Mouse (Mus musculus) liver, adult (tissue): ENCODE results near the gene Cbfa2t2.

ENCODE experiments used
- GATA4 ChIP-seq: IDR thresholded peaks from 2 replicates; pipeline ENCODE4 v1.6.1; 2014; ENCODE audit warnings: mild to moderate bottlenecking, low read length; ENCODE audit not compliant: insufficient replicate concordance

Cbfa2t2 gene

GRCm38 (mm10) chr2:154565562-154565961, 129.3 kb downstream of the Cbfa2t2 start:
- TF ChIP-seq GATA4: no peak

- no peak for TF ChIP-seq GATA4
Measured at GRCm38 (mm10) chr2:154566641-154567040, 130.4 kb downstream of the Cbfa2t2 start.

- no peak for TF ChIP-seq GATA4
Measured at GRCm38 (mm10) chr2:154567766-154568165, 131.5 kb downstream of the Cbfa2t2 start.

- no peak for TF ChIP-seq GATA4
Measured at GRCm38 (mm10) chr2:154568329-154569070, 132.2 kb downstream of the Cbfa2t2 start.

GRCm38 (mm10) chr2:154569071-154569748, 132.9 kb downstream of the Cbfa2t2 start:
- TF ChIP-seq GATA4: no peak

- no peak for TF ChIP-seq GATA4
Measured at GRCm38 (mm10) chr2:154569836-154570286, 133.6 kb downstream of the Cbfa2t2 start, which contains the start of gene E2f1. Gene E2f1 (minus strand): TSS chr2:154569892.

- no peak for TF ChIP-seq GATA4
Measured at GRCm38 (mm10) chr2:154570666-154571065, 134.4 kb downstream of the Cbfa2t2 start.

- TF ChIP-seq GATA4: no peak
Measured at GRCm38 (mm10) chr2:154571266-154571665, 135.0 kb downstream of the Cbfa2t2 start.

- TF ChIP-seq GATA4: no peak
Measured at GRCm38 (mm10) chr2:154571976-154572375, 135.7 kb downstream of the Cbfa2t2 start.

GRCm38 (mm10) chr2:154572996-154573395, 136.7 kb downstream of the Cbfa2t2 start:
- TF ChIP-seq GATA4: no peak

- TF ChIP-seq GATA4: no peak
Measured at GRCm38 (mm10) chr2:154574271-154574670, 138.0 kb downstream of the Cbfa2t2 start.

GRCm38 (mm10) chr2:154576876-154577743, 140.8 kb downstream of the Cbfa2t2 start:
- TF ChIP-seq GATA4: no peak

GRCm38 (mm10) chr2:154577744-154578067, 141.4 kb downstream of the Cbfa2t2 start:
- TF ChIP-seq GATA4: no peak

GRCm38 (mm10) chr2:154580586-154580985, 144.3 kb downstream of the Cbfa2t2 start:
- no peak for TF ChIP-seq GATA4

- no peak for TF ChIP-seq GATA4
Measured at GRCm38 (mm10) chr2:154581421-154581820, 145.1 kb downstream of the Cbfa2t2 start.
